Mouse (Mus musculus) kidney, postnatal 36 days (tissue): ENCODE measurements around the gene Ankrd44.

Source experiments
- DNase-seq, 2 experiments: peaks; one replicate each; pipeline ENCODE4 v3.0.0; 2021 to 2022; ENCODE audit warnings: mixed read lengths in 2 of 2

The Ankrd44 gene

DNA sequence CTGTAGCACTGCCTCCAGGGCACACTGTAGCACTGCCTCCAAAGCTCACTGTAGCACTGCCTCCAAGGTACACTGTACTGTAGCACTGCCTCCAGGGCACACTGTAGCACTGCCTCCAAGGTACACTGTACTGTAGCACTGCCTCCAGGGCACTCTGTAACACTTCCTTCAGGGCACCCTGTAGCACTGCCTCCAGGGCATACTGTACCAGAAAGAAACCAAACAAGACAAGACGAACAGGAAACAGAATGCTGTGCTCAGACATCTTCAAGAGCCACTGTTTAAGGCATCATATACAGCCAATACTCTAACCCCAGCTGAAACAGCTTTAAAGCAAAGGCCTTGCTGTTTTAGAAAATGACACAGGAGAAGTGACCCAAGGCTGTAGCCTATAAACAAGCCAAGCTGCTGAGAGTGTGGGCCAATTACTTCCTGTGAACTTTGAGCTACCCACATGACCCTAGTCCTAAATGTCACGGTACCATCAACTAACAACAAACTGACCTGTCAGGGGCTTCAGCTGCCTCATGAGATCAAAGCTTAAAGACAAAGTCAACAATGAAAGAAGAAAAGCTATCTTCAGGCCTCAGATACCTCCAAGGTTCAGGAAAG, 43.2 kb downstream of the Ankrd44 start:
- no peak for DNase-seq

DNA sequence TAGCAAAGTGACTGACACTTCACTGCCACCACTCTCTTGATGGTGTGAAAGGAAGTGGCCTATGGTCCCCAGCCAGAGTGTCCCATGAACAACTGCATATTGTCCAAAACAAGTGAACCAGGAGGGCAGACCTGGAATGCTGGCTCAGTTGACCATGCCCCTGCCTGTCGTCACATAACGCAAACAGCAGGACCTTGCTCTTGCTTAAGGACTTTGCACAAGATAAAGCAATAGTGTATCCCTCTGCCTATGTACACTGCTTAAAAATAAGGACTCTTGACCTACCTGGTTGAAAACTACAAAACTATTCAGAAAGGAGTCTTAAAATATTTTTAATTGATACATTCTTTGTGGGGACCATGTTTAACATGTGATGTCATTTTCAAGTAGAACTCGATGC, 44.7 kb downstream of the Ankrd44 start:
- no peak for DNase-seq

DNA sequence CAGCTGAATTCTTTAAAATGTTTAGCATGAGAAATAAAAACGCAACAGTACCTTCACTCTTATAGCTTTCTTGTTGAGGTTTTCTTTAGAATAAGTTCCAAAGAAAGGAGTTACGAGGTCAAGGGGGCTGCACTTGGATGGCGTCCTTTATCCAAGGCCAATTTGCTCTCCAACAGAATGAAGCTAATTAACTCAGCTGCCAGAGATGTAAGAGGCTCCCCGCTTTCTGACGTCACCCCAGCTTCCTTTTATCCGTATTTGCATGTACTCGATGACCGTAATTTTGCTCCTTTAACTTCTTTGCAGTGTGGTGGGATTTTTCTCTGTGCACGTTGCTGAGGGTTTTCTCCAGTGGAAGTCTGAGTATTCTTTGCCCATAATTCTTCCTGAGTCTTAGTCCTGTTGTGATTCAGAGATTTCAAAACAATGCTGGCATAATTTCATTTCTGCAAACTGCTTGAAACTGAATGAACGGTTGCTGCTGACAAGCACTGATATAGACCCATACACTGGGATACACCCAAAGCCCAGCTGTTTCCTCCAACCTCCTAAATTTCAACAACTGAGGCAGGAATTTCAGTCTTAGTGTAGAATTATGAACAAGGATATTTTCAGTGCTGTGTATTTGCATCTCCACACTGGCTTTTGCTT, 48.6 kb downstream of the Ankrd44 start:
- DNase-seq = no peak

GRCm38 (mm10) chr1:54877014-54877413, 49.2 kb downstream of the Ankrd44 start:
- DNase-seq = no peak

- no peak for DNase-seq
Observed at GRCm38 (mm10) chr1:54874094-54874493, 52.1 kb downstream of the Ankrd44 start.

- no peak for DNase-seq
Observed at GRCm38 (mm10) chr1:54872857-54873616, 53.1 kb downstream of the Ankrd44 start.

DNA sequence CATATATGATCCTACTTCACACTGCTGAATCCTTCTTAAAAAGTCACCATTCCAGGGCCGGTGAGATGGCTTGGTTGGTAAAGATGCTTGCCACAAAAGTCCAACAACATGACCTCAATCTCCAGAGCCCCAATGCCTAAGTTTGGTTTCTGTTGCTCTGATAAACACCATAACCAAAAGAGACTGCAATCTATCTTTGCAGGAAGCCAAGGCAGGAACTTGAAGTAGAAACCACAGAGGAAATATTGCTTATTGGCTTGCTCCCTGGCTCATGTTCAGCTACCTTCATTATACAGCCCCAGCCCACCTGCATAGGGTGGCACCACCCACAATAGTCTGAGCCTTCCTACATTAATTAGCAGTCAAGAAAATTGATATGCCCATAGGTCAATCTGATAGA, 54.9 kb downstream of the Ankrd44 start:
- no peak for DNase-seq

DNA sequence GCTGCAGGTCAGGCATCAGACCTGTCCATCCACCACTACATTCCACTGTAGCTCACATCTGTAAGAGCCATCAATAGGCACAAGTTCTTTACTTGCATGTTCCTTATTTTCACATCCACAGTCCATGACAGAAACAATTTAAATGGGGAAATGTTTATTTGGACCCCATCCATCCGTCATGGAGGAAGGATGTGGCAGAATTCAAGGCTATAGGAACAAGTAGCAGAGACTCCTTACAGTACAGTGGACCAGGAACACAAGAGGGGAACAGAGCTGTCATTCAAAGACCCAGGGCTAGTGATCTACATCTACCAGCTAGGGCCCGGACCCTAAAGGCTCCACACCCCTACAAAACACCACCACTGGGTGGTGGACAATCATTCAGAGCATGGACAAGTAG, 55.6 kb downstream of the Ankrd44 start:
- DNase-seq = no peak

DNA sequence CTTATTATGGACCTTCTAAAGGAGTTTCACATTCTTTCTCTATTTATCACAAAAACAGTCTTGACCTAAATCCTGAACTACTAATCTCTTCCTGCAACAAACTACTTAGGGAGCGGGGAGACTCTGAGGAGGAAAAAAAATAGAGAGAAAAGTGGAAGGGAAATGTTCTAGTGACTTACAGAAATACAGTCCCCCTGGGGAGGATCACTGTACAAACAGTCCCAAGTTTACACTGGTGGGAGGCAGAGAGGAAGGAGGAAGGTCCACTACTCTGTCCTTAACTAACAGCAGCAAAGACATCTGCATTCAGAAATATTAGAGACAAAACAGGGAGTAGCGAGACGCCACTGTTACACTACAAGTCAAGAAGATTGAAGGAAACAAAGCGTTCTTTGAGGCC, 59.0 kb downstream of the Ankrd44 start:
- DNase-seq = peak in 1 of 2 experiments; percentile 28

GRCm38 (mm10) chr1:54866131-54866530, 60.1 kb downstream of the Ankrd44 start:
- no peak for DNase-seq

DNA sequence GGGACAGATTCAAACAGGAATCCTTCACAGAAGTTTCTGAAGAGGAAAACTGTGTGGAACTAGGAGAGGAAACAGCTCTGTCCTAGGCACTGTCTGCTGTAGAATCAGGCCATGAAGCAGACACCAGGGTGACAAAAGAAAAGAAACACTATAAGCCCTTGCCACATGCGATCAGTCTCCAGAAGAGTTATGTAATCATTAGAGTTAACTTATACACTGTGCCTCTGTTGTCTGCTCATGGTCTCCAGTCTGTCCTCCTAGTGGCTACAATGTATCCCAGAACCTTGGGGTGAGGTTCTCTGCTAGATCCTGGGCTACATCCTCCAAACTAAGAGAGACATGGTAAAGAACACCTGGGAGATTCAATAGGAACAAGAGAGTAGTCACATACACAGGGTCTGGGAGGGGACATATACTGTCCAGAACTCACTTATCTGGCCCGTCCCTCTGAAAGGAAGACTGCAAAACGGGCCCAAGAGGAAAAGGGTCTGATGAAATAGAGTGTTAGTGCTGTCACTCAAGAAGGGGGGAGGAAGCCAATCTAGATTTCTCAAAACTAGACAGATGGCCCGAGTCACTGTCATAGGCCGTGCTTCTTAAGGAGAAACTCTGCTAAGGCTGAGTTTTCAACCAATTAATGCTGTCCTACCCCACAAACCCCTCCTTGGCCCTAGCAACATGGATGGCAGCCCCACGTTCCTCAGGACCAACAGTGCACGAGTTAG, 61.1 kb downstream of the Ankrd44 start:
- no peak for DNase-seq

- DNase-seq = no peak
Observed at GRCm38 (mm10) chr1:54860361-54860760, 65.8 kb downstream of the Ankrd44 start.

GRCm38 (mm10) chr1:54859876-54860275, 66.3 kb downstream of the Ankrd44 start:
- DNase-seq = peak; percentile 69 to 79

DNA sequence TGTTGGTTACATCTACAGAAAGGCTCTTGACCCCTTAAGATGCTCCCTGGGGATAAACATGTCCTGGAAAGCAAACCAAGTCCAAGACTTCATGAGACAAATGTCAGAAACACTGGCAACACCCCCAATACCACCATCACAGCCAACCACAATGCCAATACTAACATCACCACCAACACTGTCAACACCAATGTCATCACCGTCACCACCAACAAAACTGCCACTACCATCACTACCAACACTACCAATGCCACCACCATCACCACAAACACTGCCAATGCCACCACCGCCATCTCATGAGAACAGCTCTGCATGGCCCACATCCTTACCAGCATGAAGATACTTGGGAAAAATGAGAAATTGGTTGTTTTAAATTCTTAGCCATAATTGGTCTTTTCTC, 67.3 kb downstream of the Ankrd44 start:
- DNase-seq = no peak

- no peak for DNase-seq
Observed at GRCm38 (mm10) chr1:54856502-54856901, 69.7 kb downstream of the Ankrd44 start.

DNA sequence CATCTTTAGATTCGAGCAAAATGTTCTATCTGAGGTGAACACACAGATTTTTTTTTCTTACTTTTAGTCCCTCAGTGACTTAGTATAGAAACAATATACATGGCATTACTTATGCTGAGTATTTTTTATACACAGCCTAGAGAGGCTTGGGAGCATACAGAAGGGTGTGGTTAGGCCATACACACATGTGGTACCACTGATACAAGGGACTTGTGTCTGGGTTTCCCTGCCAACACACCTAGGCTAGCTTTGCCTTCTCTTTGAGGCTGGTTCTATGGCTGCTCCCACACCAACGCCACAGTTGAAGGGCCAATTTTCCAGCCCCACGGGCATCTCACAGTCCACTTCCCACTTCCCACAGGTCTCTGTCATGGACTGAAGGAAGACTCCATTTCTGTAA, 70.2 kb downstream of the Ankrd44 start:
- DNase-seq = no peak

DNA sequence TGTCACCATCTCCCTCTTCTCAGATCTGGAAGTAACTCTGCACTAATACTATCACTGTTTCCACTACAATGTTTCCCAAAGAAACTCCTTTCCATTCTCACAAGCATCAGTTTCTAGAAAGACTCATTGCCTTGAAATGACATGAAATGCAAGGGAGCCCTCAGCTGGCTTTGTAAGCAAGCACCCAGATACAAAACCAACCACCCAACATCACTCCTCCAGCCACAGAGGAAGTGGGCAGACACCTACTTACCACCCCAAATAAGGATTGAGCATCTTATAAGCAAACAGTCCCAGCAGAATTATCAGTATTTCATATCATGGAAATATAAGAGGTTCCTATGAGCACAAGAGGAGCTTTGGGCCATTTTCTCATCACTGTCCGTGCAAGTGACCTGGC, 71.8 kb downstream of the Ankrd44 start:
- no peak for DNase-seq

- peak; percentile 72 to 87 for DNase-seq
Observed at GRCm38 (mm10) chr1:54853311-54854000, 72.7 kb downstream of the Ankrd44 start.

DNA sequence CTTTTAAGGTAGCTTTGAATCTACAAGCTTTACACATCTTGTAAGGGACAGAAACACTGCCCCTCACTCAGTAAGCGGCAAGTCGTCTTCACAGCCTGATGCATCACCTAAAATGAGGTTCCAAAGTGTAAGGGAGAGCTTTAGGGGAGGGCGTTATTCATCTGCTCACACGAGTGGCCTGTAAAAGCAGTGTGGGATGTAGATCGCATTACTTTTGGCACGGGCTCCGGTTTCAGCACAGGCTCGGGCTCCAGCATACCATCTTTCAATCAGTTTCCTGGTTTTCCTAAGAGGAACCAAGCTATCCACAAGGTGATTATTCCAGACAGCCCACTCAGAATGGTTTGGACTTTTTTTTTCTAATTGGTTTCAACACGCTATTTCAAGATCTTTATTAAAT, 74.6 kb downstream of the Ankrd44 start:
- DNase-seq = no peak

- peak; percentile 51 to 68 for DNase-seq
Observed at GRCm38 (mm10) chr1:54850077-54850476, 76.1 kb downstream of the Ankrd44 start.

- peak; percentile 46 to 56 for DNase-seq
Observed at GRCm38 (mm10) chr1:54847238-54847637, 78.9 kb downstream of the Ankrd44 start.

- DNase-seq = no peak
Observed at GRCm38 (mm10) chr1:54846346-54847000, 79.7 kb downstream of the Ankrd44 start.
